Mouse (Mus musculus) lung, adult 2 months (tissue): ENCODE measurements at regions not wholly inside any gene's neighbourhood (a gene's known extent, or its start where the extent isn't known, plus 50 kb on each side); places are given as distances from the start of the nearest gene placed in this dataset.

ENCODE experiments used
- DNase-seq: peaks from one replicate; pipeline ENCODE4 v3.0.0; 2022
- H3K4me1 ChIP-seq: fragments of 200-500 bp; 2 replicates; pipeline ENCODE4 v1.6.1; 2011; ENCODE audit warnings: low read length; ENCODE audit not compliant: control insufficient read depth, insufficient read depth
- H3K4me3 ChIP-seq: fragments of 200-500 bp; replicated peaks from 2 replicates; pipeline ENCODE3; 2011; ENCODE audit warnings: low read depth, mild to moderate bottlenecking, control low read depth, low read length; ENCODE audit errors: extremely low read depth
- CTCF ChIP-seq: fragments of 200-500 bp; IDR thresholded peaks from 2 replicates; pipeline ENCODE4 v1.5.1; 2011; ENCODE audit warnings: mild to moderate bottlenecking, low read length, control low read depth; ENCODE audit not compliant: insufficient read depth
- POLR2A ChIP-seq: fragments of 200-500 bp; IDR thresholded peaks from 2 replicates; pipeline ENCODE4 v1.6.1; 2011; ENCODE audit warnings: low read depth, mild to moderate bottlenecking, control low read depth, low read length, borderline replicate concordance; ENCODE audit errors: extremely low read depth
- WGBS: fragments of 180-500 bp; shearing (Covaris S2); methylation state at CpG from one replicate; pipeline ENCODE4 v1.1.7; 2018; 5-methylcytosine and 5-hydroxymethylcytosine counted together

DNA sequence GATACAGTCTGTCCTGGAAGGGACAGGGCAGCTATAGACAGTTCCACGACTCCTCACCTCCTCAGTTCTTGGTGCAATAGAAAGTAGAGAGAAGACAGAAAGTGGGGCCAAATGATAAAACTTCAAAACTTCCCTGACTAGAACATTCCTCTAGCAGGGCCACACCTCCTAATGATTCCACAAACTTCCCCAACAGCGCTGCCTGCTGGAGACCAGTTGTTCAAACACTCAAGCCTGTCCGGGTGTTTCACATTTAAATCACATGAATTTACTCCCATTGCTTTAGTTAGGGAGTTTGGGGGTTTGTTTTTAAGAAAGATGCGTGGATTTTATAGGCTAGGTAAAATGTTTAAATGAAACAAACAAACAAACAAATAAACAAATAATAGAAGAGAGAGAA is 75.7 kb upstream of the Foxk1 start:
- Histone ChIP-seq H3K4me1 (no peaks in the 10 kb centered on the region), H3K4me3 (no peak overlapping the region)
- DNase-seq = no peak
- WGBS = 70% methylated on average over 4 of the region's 4 CpGs
- no peak for TF ChIP-seq POLR2A
- TF ChIP-seq CTCF = no peak

DNA sequence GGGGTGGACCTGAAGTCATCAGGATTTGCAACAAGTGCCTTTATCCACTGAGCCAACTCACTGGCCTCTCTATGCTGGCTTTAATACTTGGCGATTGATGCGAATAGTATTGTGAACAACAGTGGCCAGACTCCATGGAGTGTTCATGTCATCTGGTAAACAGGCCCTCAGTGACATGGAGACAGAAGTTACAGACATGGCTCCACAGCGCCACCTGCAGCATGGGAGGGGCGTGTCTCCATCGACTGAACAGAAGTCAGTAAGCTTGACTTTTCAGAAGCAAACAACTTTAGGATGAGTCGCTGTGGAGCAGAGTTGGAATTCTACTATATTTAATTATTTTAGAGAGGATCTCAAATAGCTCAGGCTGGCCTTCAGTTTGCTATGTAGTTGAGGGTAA is 74.0 kb upstream of the Foxk1 start:
- no peak overlapping the region for H3K4me3 ChIP-seq
- 66% methylated on average over 6 of the region's 6 CpGs for WGBS
- no peak for DNase-seq
- TF ChIP-seq CTCF (peak; percentile 58), POLR2A (no peak)
- H3K4me1 ChIP-seq = no peaks in the 10 kb centered on the region

DNA sequence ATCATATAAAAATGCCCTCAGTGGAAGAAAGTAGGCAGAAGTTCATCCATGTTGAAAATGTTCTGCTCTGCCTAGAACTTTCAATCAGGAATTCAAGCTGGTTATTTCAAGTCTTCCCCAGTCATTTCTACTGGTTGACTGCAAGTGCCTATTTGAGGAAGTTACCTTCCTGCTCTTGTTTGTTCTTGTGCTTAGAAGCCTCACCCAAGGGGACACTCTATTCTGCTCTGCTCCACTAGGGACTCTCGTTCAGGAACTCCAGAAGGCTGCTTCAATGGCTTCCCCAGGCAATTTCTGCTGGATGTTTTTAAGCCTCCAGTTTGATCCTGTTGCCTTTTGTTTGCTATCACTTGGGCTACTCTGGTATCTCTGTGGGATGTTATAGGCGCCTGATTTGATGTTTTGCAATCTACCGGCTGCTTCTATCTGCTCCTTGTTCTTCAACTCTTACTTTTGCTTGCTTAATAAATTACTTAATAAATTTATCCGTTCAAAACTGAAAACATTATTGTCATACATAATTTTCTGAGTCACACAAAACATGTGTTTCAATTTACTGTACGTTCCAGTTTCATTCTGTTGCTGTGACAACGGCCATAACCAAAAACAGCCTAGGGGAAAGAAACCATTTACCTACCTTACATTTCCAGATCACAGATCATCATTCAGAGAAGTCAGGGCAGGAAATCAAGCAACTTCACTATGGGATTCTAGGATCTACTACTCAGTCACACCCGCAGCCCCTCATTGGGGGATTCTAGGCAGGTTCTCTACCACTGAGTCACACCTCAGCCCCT is 71.4 kb upstream of the Foxk1 start:
- H3K4me1 ChIP-seq = no peaks in the 10 kb centered on the region
- no peak overlapping the region for H3K4me3 ChIP-seq
- DNase-seq = no peak
- 66% methylated on average over 7 of the region's 7 CpGs for WGBS
- no peak for TF ChIP-seq POLR2A
- no peak for TF ChIP-seq CTCF

DNA sequence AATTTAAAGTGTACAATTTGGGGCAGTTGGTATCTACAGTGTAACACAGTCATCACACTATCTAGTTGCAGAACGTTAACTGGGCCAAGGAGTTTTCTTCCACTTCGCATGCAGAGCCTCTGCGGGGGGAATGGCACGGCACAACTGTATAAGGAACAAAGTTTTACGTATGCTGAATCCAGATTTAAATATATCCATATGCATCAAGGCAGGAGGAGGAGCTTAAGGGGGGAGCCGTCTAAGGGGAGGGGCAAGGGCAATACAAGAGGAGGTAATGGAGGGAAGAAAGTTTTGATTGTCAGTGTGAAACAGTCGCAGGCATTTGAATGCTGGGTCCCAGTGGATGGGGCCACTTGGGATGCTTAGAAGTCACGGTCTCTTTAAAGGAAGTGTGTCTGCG is 68.6 kb upstream of the Foxk1 start:
- TF ChIP-seq CTCF (no peak), POLR2A (no peak)
- 54% methylated on average over 9 of the region's 9 CpGs for WGBS
- Histone ChIP-seq H3K4me1 (no peaks in the 10 kb centered on the region), H3K4me3 (no peak overlapping the region)
- no peak for DNase-seq

DNA sequence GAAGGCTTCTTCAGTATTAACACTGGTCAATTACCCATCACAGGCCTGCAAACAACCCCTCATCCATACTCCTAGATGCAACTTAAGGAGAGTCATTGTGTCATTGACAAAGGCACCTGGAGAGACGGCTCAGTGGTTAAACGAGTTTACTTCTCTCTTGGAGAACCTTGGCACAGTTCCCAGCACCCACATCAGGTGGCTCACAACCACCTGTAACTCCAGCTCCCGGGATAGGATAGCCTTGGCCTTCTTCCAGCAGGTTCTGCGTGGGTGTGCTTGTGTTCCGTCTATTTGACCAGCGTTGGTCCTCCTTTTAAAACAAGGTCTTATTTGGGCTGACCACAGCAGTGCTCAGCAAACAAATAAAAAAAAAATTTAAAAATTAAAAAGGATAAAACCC is 63.9 kb upstream of the Foxk1 start:
- no peak for TF ChIP-seq CTCF
- TF ChIP-seq POLR2A = no peak
- peak; percentile 7 for DNase-seq
- WGBS = 59% methylated on average over 6 of the region's 6 CpGs
- Histone ChIP-seq H3K4me1 (0 out of 2 replicates have a peak, but pooled peaks cover 2% of the 10 kb centered on the region), H3K4me3 (no peak overlapping the region)

DNA sequence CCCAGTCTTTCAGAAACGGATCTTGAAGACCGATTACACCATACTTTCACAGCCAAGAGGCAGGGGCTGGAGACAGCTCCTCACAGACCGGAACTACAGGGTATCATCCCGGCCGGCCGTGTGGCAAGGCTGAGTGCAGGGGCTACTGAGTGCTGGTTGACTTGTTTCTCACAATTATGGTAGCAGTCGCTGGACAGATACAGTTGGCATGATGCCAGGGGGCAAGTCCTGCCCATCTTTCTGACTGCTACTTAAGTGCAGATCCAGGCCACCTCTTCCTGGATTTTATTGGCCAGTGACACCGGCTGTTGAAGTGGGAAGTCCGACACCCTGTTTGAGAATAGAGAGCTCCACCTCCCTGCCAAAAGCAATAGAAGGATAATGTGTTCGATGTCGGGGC is 63.2 kb upstream of the Foxk1 start:
- 50% methylated on average over 11 of the region's 11 CpGs for WGBS
- Histone ChIP-seq H3K4me1 (0 out of 2 replicates have a peak, but pooled peaks cover 2% of the 10 kb centered on the region), H3K4me3 (no peak overlapping the region)
- TF ChIP-seq CTCF (no peak), POLR2A (no peak)
- no peak for DNase-seq

DNA sequence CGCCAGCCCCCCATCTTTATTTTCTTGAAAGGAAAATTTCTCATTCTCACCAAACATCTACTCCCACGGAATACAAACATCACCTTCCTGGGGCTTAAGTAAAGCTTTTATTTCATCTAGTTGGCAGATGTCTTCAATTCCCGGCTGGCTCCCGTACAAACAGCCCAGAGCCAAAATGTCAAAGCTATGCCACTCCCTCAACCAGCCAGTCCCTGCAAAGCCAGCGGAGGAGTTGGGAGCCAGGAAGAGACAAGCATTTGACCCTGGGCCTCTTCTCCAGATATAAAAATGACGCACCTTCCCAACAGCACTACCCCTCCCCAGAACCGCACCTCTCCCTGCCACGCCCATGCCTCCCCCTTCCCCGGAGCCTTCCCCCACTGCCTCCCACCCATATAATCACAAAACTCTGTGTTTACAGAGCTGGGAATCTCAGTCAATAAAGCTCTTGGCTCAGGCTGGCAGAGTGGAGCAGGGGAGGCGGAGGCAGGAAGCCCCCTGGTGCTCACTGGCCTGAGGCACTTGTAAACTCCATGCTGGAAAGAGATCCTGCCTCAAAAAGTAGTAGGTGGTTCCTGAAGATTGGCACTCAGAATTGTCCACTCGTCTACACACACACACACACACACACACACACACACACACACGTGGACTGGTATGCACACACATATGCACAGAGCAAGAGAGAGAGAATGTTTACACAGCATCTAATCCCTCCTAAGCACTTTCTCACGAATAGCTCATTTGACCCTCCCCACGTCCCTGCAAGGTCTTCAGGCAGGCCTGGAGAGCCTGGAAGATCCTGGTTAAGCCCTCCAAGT is 60.9 kb upstream of the Foxk1 start:
- Histone ChIP-seq H3K4me1 (0 out of 2 replicates have a peak, but pooled peaks cover 2% of the 10 kb centered on the region), H3K4me3 (no peak overlapping the region)
- WGBS = 32% methylated on average over 14 of the region's 14 CpGs
- TF ChIP-seq CTCF = no peak
- no peak for TF ChIP-seq POLR2A
- no peak for DNase-seq

DNA sequence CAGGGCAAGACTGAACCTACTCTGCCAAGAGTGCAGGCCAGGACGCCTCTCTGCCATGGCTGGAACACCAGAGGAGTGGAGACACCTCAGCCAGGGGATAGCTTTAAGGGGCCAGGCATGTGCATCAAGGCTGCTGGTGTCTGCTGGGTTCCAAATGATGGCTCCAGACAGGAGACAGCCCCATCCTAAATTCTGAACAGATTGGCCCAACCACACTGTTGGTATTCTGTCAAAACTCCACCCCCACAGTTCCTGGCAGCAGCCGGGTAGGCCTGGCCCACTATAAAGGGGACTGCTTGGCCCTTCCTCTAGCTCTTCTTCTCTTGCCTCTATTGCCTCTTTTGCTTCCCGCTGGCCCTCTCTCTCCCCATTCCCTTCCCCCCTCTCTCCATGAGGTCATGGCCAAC is 60.3 kb upstream of the Foxk1 start:
- Histone ChIP-seq H3K4me3 (no peak overlapping the region), H3K4me1 (0 out of 2 replicates have a peak, but pooled peaks cover 2% of the 10 kb centered on the region)
- no peak for TF ChIP-seq POLR2A
- no peak for TF ChIP-seq CTCF
- DNase-seq = no peak
- WGBS = 56% methylated on average over 3 of the region's 3 CpGs

DNA sequence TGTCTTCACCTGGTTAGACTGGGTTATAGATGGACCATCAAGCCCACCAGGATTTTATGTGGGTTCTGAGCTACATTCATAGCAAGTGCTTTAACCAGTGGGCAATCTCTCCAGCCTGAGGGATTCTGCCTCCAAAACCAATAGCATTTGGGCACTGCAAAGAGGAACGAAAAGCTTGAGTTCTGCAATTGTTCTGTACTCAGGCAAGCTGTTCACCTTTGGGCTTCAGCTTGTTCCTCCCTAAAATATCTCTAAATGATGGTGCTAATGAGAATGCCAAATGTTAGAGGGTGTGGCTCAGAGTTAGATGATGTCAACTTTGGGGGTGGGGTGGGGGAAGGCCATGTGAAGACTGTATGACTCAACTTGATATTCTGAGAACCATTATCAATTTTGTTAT is 54.8 kb upstream of the Foxk1 start:
- 84% methylated on average over 1 of the region's 1 CpGs for WGBS
- H3K4me3 ChIP-seq = no peak overlapping the region
- TF ChIP-seq CTCF (no peak), POLR2A (no peak)
- DNase-seq = no peak
- 0 out of 2 replicates have a peak, but pooled peaks cover 2% of the 10 kb centered on the region for H3K4me1 ChIP-seq
